22 mouse cellular contexts compared by ENCODE assay signal in the genomic region with DNA sequence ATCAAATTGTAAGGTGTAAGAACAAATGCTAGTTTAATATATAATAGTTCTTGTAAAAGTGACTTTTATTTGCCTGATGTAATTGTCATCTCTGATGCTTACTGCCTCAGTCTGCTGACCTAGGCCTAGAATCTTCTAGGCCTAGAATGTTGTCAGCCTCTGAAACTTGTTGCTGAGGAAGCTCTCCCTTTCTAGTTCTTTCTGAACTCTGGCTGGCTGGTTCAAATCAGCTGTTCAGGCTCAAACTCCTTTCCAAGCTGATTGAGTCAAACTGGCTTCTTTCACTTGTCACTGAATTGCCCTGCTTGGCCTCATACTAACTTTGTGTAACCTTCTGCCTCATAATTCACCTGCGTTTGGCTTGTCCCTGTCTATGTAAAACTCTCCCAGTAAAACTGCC. TPM values are rescaled to one million over a fixed set of nuclear protein-coding genes. Genes with fewer than 3 reads are reported as not detected.
A peak's percentile ranks its signal among the peaks of the same experiment; 100 is the strongest.
DNase-seq lines count a peak whose midpoint lies in the region; ATAC-seq and TF ChIP-seq lines count a peak whose summit lies in the region.
"Had no signal": no experiment of that assay in that cellular context is flagged by ENCODE, and none has a peak within 500 bp of the region (broad histone marks: within the 10 kb centered on the region; RNA-seq: fewer than 3 reads in every experiment).

No protein-coding gene starts in this region.

- no peaks in the 10 kb centered on the region for H3K9me3 ChIP-seq in liver, embryonic 11.5 days (ENCODE audit: control insufficient read depth, low read length)
- no peaks in the 10 kb centered on the region; the same call in 1 of the 2 replicates for H3K9me3 ChIP-seq in midbrain, embryonic 11.5 days (ENCODE audit: control insufficient read depth, low read length)
- no peaks in the 10 kb centered on the region for H3K9me3 ChIP-seq in midbrain, embryonic 14.5 days (ENCODE audit: control insufficient read depth, low read length)
- H3K9me3 ChIP-seq: G1E had no signal

- DNase-seq in heart, adult 11 months = peak; percentile 55
- no peak for DNase-seq in heart, adult 2 months
- DNase-seq in liver, adult 2 months (ENCODE audit: extremely low read depth, low read depth, low spot score) = peak; percentile 68
- no peak for DNase-seq in liver, embryonic 11.5 days (ENCODE audit: low spot score)
- DNase-seq in midbrain, embryonic 11.5 days (ENCODE audit: low spot score, missing footprints) = peak; percentile 65
- DNase-seq in midbrain, embryonic 14.5 days = no peak
- DNase-seq in testis, postnatal 10 days (ENCODE audit: low spot score) = no peak
- DNase-seq: adrenal gland, adult 2 months; adrenal gland, adult 8-10 months; adrenal gland, postnatal 10 days; adrenal gland, postnatal 14 days; adrenal gland, postnatal 25 days; adrenal gland, postnatal 36 days; B cell, adult 2 months; cerebellum, adult 11 months; cerebellum, adult 11-12 months had no signal

- intact Hi-C loops in heart, adult 2 months (cut with DNase I) = no loop called here

- H3K36me3 ChIP-seq in heart, adult 2 months (ENCODE audit: control insufficient read depth, insufficient read depth, low read length) = peaks cover 4% of the 10 kb centered on the region
- 0 out of 2 replicates have a peak, but pooled peaks cover 2% of the 10 kb centered on the region for H3K36me3 ChIP-seq in liver, adult 2 months (ENCODE audit: control insufficient read depth, insufficient read depth, low read length)
- H3K36me3 ChIP-seq in liver, embryonic 11.5 days (ENCODE audit: control insufficient read depth, insufficient read depth, low read length) = no peaks in the 10 kb centered on the region; the same call in 1 of the 2 replicates
- no peaks in the 10 kb centered on the region for H3K36me3 ChIP-seq in midbrain, embryonic 11.5 days (ENCODE audit: control insufficient read depth, insufficient read depth, low read length)
- no peaks in the 10 kb centered on the region for H3K36me3 ChIP-seq in midbrain, embryonic 14.5 days (ENCODE audit: control insufficient read depth, insufficient read depth, low read length)
- H3K36me3 ChIP-seq in testis, adult 2 months (ENCODE audit: control insufficient read depth, insufficient read depth, low read length) = no peaks in the 10 kb centered on the region

- no peak overlapping the region for H3K9ac ChIP-seq in heart, adult 2 months (ENCODE audit: low read depth, low read length)
- H3K9ac ChIP-seq in liver, adult 2 months (ENCODE audit: low read depth, low read length) = no peak overlapping the region
- H3K9ac ChIP-seq in liver, embryonic 11.5 days (ENCODE audit: low read depth, low read length) = no peak overlapping the region
- H3K9ac ChIP-seq in midbrain, embryonic 11.5 days (ENCODE audit: low read length) = no peak overlapping the region
- no peak overlapping the region for H3K9ac ChIP-seq in midbrain, embryonic 14.5 days (replicated peaks; ENCODE audit: low read length)

- no peak overlapping the region for H3K27ac ChIP-seq in heart, adult 2 months
- H3K27ac ChIP-seq in liver, adult 2 months (replicated peaks; ENCODE audit: insufficient read depth, low read depth, low read length) = no peak overlapping the region; the same call in 1 of the 2 replicates
- H3K27ac ChIP-seq in liver, embryonic 11.5 days (ENCODE audit: low read depth, low read length) = no peak overlapping the region
- no peak overlapping the region for H3K27ac ChIP-seq in midbrain, embryonic 11.5 days (ENCODE audit: low read depth, low read length)
- H3K27ac ChIP-seq in midbrain, embryonic 14.5 days (replicated peaks; ENCODE audit: low read depth, low read length) = no peak overlapping the region
- H3K27ac ChIP-seq in testis, adult 2 months (ENCODE audit: control insufficient read depth, insufficient read depth, low read depth, low read length) = no peak overlapping the region

- 93% methylated on average over 1 of the region's 1 CpGs for WGBS in heart, adult 2 months
- 32% methylated on average over 1 of the region's 1 CpGs for WGBS in liver, adult 2 months
- 94% methylated on average over 1 of the region's 1 CpGs for WGBS in liver, embryonic 11.5 days
- WGBS in midbrain, embryonic 11.5 days = 97% methylated on average over 1 of the region's 1 CpGs
- WGBS in midbrain, embryonic 14.5 days = 97% methylated on average over 1 of the region's 1 CpGs

- no peak overlapping the region for H3K4me3 ChIP-seq in heart, adult 2 months
- H3K4me3 ChIP-seq in liver, adult 2 months (ENCODE audit: insufficient read depth, low read depth, low read length) = no peak overlapping the region
- H3K4me3 ChIP-seq in liver, embryonic 11.5 days (ENCODE audit: low read depth, low read length) = no peak overlapping the region
- no peak overlapping the region for H3K4me3 ChIP-seq in midbrain, embryonic 11.5 days (ENCODE audit: low read depth, low read length)
- no peak overlapping the region for H3K4me3 ChIP-seq in midbrain, embryonic 14.5 days (replicated peaks; ENCODE audit: low read depth, low read length)
- H3K4me3 ChIP-seq in testis, adult 2 months (ENCODE audit: control insufficient read depth, low read depth, low read length) = peak overlapping the region; percentile 65

- H3K4me2 ChIP-seq in liver, embryonic 11.5 days = no peak overlapping the region
- H3K4me2 ChIP-seq in midbrain, embryonic 11.5 days = no peak overlapping the region
- H3K4me2 ChIP-seq in midbrain, embryonic 14.5 days (ENCODE audit: low read length) = no peak overlapping the region

- ATAC-seq in liver, embryonic 11.5 days (replicated peaks; ENCODE audit: low FRiP score) = no peak
- no peak for ATAC-seq in midbrain, embryonic 11.5 days (ENCODE audit: low FRiP score)
- ATAC-seq in midbrain, embryonic 14.5 days (ENCODE audit: low FRiP score, low TSS enrichment) = no peak
- ATAC-seq: activated CD4-positive, CD25-positive, alpha-beta regulatory T cell, adult 4 months; CD4-positive, CD25-positive, alpha-beta regulatory T cell, adult 4 months; Patski had no signal

- no peaks in the 10 kb centered on the region for H3K27me3 ChIP-seq in heart, adult 2 months (ENCODE audit: control insufficient read depth, insufficient read depth, low read length)
- H3K27me3 ChIP-seq in liver, adult 2 months (ENCODE audit: control insufficient read depth, insufficient read depth, low read length) = no peaks in the 10 kb centered on the region
- H3K27me3 ChIP-seq in liver, embryonic 11.5 days (replicated peaks; ENCODE audit: control insufficient read depth, insufficient read depth, low read length) = no peaks in the 10 kb centered on the region
- H3K27me3 ChIP-seq in midbrain, embryonic 11.5 days (ENCODE audit: control insufficient read depth, insufficient read depth, low read length) = no peaks in the 10 kb centered on the region
- no peaks in the 10 kb centered on the region for H3K27me3 ChIP-seq in midbrain, embryonic 14.5 days (ENCODE audit: control insufficient read depth, insufficient read depth, low read length)
- no peaks in the 10 kb centered on the region for H3K27me3 ChIP-seq in testis, adult 2 months (ENCODE audit: control insufficient read depth, insufficient read depth, low read length)
- H3K27me3 ChIP-seq: CH12.LX, Patski had no signal

- peaks cover 2% of the 10 kb centered on the region for H3K4me1 ChIP-seq in heart, adult 2 months (ENCODE audit: control insufficient read depth, insufficient read depth, low read length)
- H3K4me1 ChIP-seq in liver, adult 2 months (ENCODE audit: control insufficient read depth, insufficient read depth, low read length) = peaks cover 27% of the 10 kb centered on the region
- H3K4me1 ChIP-seq in liver, embryonic 11.5 days (replicated peaks; ENCODE audit: control insufficient read depth, insufficient read depth, low read length) = peaks cover 12% of the 10 kb centered on the region
- H3K4me1 ChIP-seq in midbrain, embryonic 11.5 days (ENCODE audit: control insufficient read depth, insufficient read depth, low read length) = no peaks in the 10 kb centered on the region; the same call in 1 of the 2 replicates
- 0 out of 2 replicates have a peak, but pooled peaks cover 3% of the 10 kb centered on the region for H3K4me1 ChIP-seq in midbrain, embryonic 14.5 days (ENCODE audit: control insufficient read depth, insufficient read depth, low read length)
- H3K4me1 ChIP-seq in testis, adult 2 months (ENCODE audit: control insufficient read depth, insufficient read depth, low read length) = peaks cover 2% of the 10 kb centered on the region

- no peak for TF ChIP-seq POLR2A in heart, adult 2 months (IDR thresholded peaks at IDR 0.05; ENCODE audit: insufficient read depth, low read depth, low read length)
- TF ChIP-seq POLR2A in liver, adult 2 months (IDR thresholded peaks at IDR 0.05; ENCODE audit: extremely low read depth, insufficient read depth, low read length) = no peak
- no peak for TF ChIP-seq POLR2A in testis, adult 2 months (IDR thresholded peaks at IDR 0.05; ENCODE audit: control insufficient read depth, low read depth, low read length)

- no peak for TF ChIP-seq CTCF in heart, adult 2 months (IDR thresholded peaks at IDR 0.05)
- no peak for TF ChIP-seq CTCF in liver, adult 2 months (IDR thresholded peaks at IDR 0.05; ENCODE audit: low read depth, low read length)
- no peak for TF ChIP-seq CTCF in testis, adult 2 months (IDR thresholded peaks at IDR 0.05; ENCODE audit: control insufficient read depth, insufficient read depth, insufficient replicate concordance, low read depth, low read length)

- TF ChIP-seq EP300 in heart, adult 2 months (IDR thresholded peaks at IDR 0.05; ENCODE audit: insufficient read depth, low read depth, low read length) = no peak

- peaks cover 10% of the 10 kb centered on the region for H3K79me2 ChIP-seq in heart, adult 2 months (replicated peaks; ENCODE audit: control insufficient read depth, insufficient read depth, low read length)
- H3K79me2 ChIP-seq in liver, adult 2 months (ENCODE audit: control insufficient read depth, insufficient read depth, low read length) = peaks cover 47% of the 10 kb centered on the region

RNA-seq across cellular contexts. Expression of a gene that starts 9.7 kb away (rescaled TPM):
- 100 to 1,000 TPM; 119 to 137 TPM for total RNA-seq in heart, adult 2 months (2021)
- polyA plus RNA-seq in heart, adult 2 months (2012; rRNA removed) = 39.0 and 84.7 TPM in 2 replicates
- total RNA-seq in liver, adult 2 months (2014; rRNA removed) = 83.6 and 84.0 TPM in 2 replicates
- 32.6 and 44.7 TPM in 2 replicates for polyA plus RNA-seq in liver, adult 2 months (2012; rRNA removed)
- 73.2 and 80.0 TPM in 2 replicates for polyA plus RNA-seq in liver, embryonic 11.5 days (2014; fragmentation: Nextera tagmentation; extraction: Ambion mirVana)
- polyA plus RNA-seq in midbrain, embryonic 11.5 days (2014; fragmentation: Nextera tagmentation; extraction: Ambion mirVana) = 99.3 and 102 TPM in 2 replicates
- 70.7 and 97.5 TPM in 2 replicates for polyA plus RNA-seq in midbrain, embryonic 14.5 days (2014; fragmentation: Nextera tagmentation; extraction: Ambion mirVana)
- 133 and 159 TPM in 2 replicates for polyA plus RNA-seq in testis, adult 2 months (2012; rRNA removed)

Comparison
In these comparisons a context has a peak if more than half of its experiments do, and no peak if none do; other contexts are left out.
1. DNase-seq: peak in heart, adult 11 months (single experiment), liver, adult 2 months (single experiment) and midbrain, embryonic 11.5 days (single experiment); none in heart, adult 2 months (0 of 2), liver, embryonic 11.5 days (single experiment), midbrain, embryonic 14.5 days (single experiment) and testis, postnatal 10 days (single experiment).